Mouse (Mus musculus): Measurements from ENCODE around the gene Rhoa.

- TF ChIP-seq ZNF384 (IDR thresholded peaks at IDR 0.05; ENCODE audit: low read depth, low read length) (no peak), CHD2 (IDR thresholded peaks at IDR 0.05; ENCODE audit: low read depth, low read length) (no peak), HCFC1 (IDR thresholded peaks at IDR 0.05; ENCODE audit: borderline replicate concordance, insufficient read depth, low read length) (no peak), ZC3H11A (IDR thresholded peaks at IDR 0.05; ENCODE audit: borderline replicate concordance, low read depth, low read length) (no peak)
Observed at GRCm38 (mm10) chr9:108338886-108339781, 33.2 kb downstream of the Rhoa start, which contains the start of gene Gpx1.

Measured in ES-E14 (cell line).